Mouse (Mus musculus): ENCODE results near the gene Plcb2. TPM values are rescaled to one million over a fixed set of nuclear protein-coding genes. Genes with fewer than 3 reads are reported as not detected.
A peak's percentile ranks its signal among the peaks of the same experiment; 100 is the strongest.

Gene Plcb2
- polyA plus RNA-seq, 1 experiment from 2014 or later, result 1.4 TPM

DNA sequence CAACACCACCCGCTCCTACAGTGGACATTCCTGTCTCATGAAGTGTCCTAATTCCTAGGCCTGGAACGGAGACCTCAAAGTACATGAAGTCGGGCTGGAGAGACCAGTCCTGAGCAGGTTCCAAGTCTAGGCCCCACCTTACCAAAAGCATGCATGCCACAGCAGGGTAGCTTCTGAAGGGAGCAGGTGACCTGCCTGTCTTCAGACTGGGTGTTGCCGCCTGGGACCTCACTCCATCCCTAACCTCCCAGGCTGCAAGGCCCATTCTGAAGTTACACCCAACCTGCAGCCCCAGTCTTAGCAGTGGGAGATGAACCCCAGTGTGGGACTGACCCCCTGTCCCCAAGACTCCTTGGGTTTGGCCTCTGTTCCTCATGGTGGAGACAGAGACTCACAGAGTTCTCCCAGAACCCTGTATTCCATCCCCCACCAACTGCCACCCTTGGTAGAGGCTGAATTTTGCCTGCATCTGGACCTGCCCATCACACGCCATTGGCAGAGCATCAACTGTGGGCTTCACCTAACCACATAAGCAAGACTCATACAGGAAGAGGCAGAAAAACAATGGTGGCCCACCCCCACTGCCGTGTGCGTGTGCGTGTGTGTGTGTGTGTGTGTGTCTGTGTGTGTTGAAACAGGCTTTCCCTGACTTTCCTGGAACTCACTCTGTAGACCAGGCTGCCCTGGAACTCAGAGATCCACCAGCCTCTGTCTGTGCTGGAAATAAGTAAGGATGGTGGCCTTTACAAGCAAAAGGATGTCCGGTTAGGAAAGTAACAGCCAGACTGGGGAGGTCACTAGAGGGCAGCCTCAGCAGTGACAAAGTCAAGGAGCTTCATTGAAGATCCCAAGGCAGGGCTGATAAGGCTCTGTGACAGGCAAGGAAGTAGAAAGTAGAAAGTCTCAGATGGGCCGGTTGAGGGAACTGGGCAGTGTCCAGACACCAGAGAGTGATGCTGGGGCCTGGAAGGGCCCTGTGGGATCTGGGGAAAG, 38.1 kb upstream of the Plcb2 start:
- H3K4me3 ChIP-seq (replicated peaks; ENCODE audit: low read depth, low read length), result no peak overlapping the region
- DNase-seq (ENCODE audit: low spot score) (no peak), ATAC-seq (replicated peaks; ENCODE audit: low FRiP score, low read depth) (no peak)
- H3K27ac ChIP-seq, result no peak overlapping the region
- no peaks in the 10 kb centered on the region for H3K9me3 ChIP-seq (replicated peaks; ENCODE audit: low read length)
- no peak overlapping the region for H3K9ac ChIP-seq (ENCODE audit: low read depth, low read length)
- 73% methylated on average over 10 of the region's 10 CpGs for WGBS
- H3K36me3 ChIP-seq (ENCODE audit: insufficient read depth, low read length), result no peaks in the 10 kb centered on the region
- H3K4me2 ChIP-seq (ENCODE audit: low read length), result no peak overlapping the region
- peaks cover 20% of the 10 kb centered on the region for H3K4me1 ChIP-seq (replicated peaks; ENCODE audit: insufficient read depth, low read length)
- H3K27me3 ChIP-seq (ENCODE audit: insufficient read depth, low read length), result no peaks in the 10 kb centered on the region
- TF ChIP-seq CTCF (IDR thresholded peaks at IDR 0.05; ENCODE audit: low read depth), result peak; percentile 9; the same call in 1 of the 2 replicates

DNA sequence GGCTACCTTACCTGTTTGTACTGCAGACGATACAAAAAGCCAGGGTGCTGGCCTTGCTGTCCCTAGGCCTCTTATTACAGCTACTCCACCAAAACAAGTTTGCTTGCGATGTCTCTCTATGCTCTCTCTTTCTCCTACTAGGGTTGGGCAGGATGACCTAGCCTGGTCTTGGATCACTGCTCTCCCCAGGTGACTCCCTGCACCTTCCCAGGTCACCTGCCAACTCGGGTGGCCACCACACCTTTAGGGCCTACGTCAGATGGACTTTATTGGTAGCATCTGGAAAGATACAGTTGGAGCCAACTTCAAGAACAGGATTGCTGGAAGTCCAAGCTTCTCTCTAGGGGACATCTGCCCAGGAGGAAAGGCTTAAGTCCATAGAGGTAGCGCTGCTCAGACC, 36.6 kb upstream of the Plcb2 start:
- DNase-seq (ENCODE audit: low spot score) (no peak), ATAC-seq (replicated peaks; ENCODE audit: low FRiP score, low read depth) (no peak)
- no peak for TF ChIP-seq CTCF (IDR thresholded peaks at IDR 0.05; ENCODE audit: low read depth)
- no peaks in the 10 kb centered on the region for H3K27me3 ChIP-seq (ENCODE audit: insufficient read depth, low read length)
- H3K9ac ChIP-seq (ENCODE audit: low read depth, low read length), result no peak overlapping the region
- no peaks in the 10 kb centered on the region for H3K36me3 ChIP-seq (ENCODE audit: insufficient read depth, low read length)
- peaks cover 23% of the 10 kb centered on the region for H3K4me1 ChIP-seq (replicated peaks; ENCODE audit: insufficient read depth, low read length)
- WGBS, result 68% methylated on average over 5 of the region's 5 CpGs
- H3K4me2 ChIP-seq (ENCODE audit: low read length), result no peak overlapping the region
- no peak overlapping the region for H3K4me3 ChIP-seq (replicated peaks; ENCODE audit: low read depth, low read length)
- no peak overlapping the region for H3K27ac ChIP-seq
- no peaks in the 10 kb centered on the region for H3K9me3 ChIP-seq (replicated peaks; ENCODE audit: low read length)

DNA sequence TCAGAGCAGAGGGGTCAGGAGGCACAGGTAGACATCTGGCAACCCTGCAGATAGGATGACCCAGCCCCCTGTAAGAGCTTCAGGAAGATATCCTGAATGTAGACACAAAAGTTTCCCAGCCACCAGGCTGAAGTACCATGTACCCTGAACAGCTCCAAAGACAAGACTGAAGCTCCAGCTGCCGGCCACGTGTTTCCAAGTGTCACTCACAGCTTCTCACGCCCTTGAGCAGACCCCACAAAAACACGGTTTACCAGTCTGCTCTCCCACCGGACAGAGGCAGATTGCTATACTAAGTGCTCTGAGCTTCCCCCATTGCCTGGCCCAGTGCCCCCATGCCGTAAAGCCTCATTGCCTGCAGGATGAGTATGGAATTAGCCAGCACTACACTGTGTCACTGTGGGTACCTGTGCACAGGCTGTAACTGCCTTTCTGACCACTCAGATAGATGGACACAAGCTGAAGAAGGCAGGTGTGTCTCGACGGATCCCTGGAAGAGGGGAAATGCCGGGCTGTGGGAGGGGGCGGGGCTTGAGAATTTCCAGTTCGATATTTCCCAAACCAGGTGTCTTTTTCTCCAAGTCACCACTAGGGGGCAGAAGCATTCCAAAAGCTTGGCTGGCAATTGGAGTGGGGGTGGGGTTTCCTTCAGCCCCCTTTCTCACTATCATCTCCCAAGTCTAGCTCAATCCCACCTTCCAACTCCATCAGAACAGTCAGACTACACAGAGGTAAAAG, 36.0 kb upstream of the Plcb2 start:
- no peak overlapping the region for H3K27ac ChIP-seq
- H3K4me1 ChIP-seq (replicated peaks; ENCODE audit: insufficient read depth, low read length), result peaks cover 23% of the 10 kb centered on the region
- DNase-seq (ENCODE audit: low spot score) (peak; percentile 75), ATAC-seq (replicated peaks; ENCODE audit: low FRiP score, low read depth) (0 out of 2 replicates have a peak, but pooled peaks have one; percentile 11)
- H3K9ac ChIP-seq (ENCODE audit: low read depth, low read length), result no peak overlapping the region
- no peaks in the 10 kb centered on the region for H3K9me3 ChIP-seq (replicated peaks; ENCODE audit: low read length)
- no peaks in the 10 kb centered on the region for H3K36me3 ChIP-seq (ENCODE audit: insufficient read depth, low read length)
- TF ChIP-seq CTCF (IDR thresholded peaks at IDR 0.05; ENCODE audit: low read depth), result peak; percentile 76
- no peak overlapping the region for H3K4me3 ChIP-seq (replicated peaks; ENCODE audit: low read depth, low read length)
- H3K4me2 ChIP-seq (ENCODE audit: low read length), result no peak overlapping the region
- WGBS, result 24% methylated on average over 11 of the region's 11 CpGs
- 0 out of 2 replicates have a peak, but pooled peaks cover under 1% of the 10 kb centered on the region for H3K27me3 ChIP-seq (ENCODE audit: insufficient read depth, low read length)

DNA sequence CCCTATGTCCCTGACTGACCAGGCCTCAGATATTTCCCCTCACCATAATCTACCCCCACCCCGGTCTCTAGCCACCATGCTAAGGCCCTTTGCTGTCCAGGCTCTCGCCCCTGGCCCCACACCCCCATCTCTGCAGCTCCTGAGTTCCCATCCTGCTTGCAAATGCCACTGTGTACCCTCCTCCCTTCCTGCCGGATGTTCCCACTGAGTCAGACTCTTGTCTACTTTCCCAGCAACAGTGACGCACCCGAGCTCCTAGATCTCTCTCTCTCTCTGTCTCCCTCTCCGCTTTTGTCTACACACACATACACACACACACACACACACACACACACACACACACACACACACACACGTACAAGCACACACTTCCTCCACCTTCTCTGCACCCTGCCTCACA, 35.2 kb upstream of the Plcb2 start:
- H3K36me3 ChIP-seq (ENCODE audit: insufficient read depth, low read length), result no peaks in the 10 kb centered on the region
- TF ChIP-seq CTCF (IDR thresholded peaks at IDR 0.05; ENCODE audit: low read depth), result no peak
- H3K9me3 ChIP-seq (replicated peaks; ENCODE audit: low read length), result no peaks in the 10 kb centered on the region
- no peak overlapping the region for H3K9ac ChIP-seq (ENCODE audit: low read depth, low read length)
- 64% methylated on average over 7 of the region's 7 CpGs for WGBS
- peak overlapping the region; percentile 92 for H3K27ac ChIP-seq
- H3K4me1 ChIP-seq (replicated peaks; ENCODE audit: insufficient read depth, low read length), result peaks cover 23% of the 10 kb centered on the region
- ATAC-seq (replicated peaks; ENCODE audit: low FRiP score, low read depth) (no peak), DNase-seq (ENCODE audit: low spot score) (no peak)
- H3K4me2 ChIP-seq (ENCODE audit: low read length), result no peak overlapping the region
- H3K4me3 ChIP-seq (replicated peaks; ENCODE audit: low read depth, low read length), result no peak overlapping the region
- H3K27me3 ChIP-seq (ENCODE audit: insufficient read depth, low read length), result 0 out of 2 replicates have a peak, but pooled peaks cover 3% of the 10 kb centered on the region

DNA sequence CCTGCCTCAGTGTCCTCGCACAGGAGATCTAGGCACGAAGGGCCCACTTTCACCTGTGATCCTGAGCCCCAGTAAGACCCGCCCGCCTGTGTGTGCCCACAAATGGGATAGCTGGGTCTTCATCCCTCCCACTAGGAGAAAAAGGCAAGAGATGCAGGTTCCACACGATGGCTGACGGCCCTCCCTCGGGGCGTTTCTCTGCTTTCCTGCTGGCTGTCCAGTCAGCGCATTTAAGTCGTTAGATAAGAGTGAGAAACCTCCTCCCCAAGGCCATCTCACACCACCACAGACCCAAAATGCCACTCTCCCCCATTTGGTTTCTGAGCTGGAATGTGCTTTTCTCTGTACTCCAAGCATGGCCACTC, 34.5 kb upstream of the Plcb2 start:
- Histone ChIP-seq H3K27me3 (ENCODE audit: insufficient read depth, low read length) (0 out of 2 replicates have a peak, but pooled peaks cover 3% of the 10 kb centered on the region), H3K4me3 (replicated peaks; ENCODE audit: low read depth, low read length) (no peak overlapping the region), H3K9ac (ENCODE audit: low read depth, low read length) (peak overlapping the region; percentile 50; the same call in 1 of the 2 replicates), H3K4me2 (ENCODE audit: low read length) (peak overlapping the region; percentile 53), H3K36me3 (ENCODE audit: insufficient read depth, low read length) (no peaks in the 10 kb centered on the region), H3K27ac (peak overlapping the region; percentile 92), H3K4me1 (replicated peaks; ENCODE audit: insufficient read depth, low read length) (peaks cover 23% of the 10 kb centered on the region), H3K9me3 (replicated peaks; ENCODE audit: low read length) (no peaks in the 10 kb centered on the region)
- ATAC-seq (replicated peaks; ENCODE audit: low FRiP score, low read depth) (no peak; the same call in 1 of the 2 replicates), DNase-seq (ENCODE audit: low spot score) (no peak)
- 14% methylated on average over 10 of the region's 10 CpGs for WGBS
- no peak for TF ChIP-seq CTCF (IDR thresholded peaks at IDR 0.05; ENCODE audit: low read depth)

Measured in kidney, postnatal 0 days (tissue).